Mouse (Mus musculus): ENCODE data around the gene Pphln1. TPM values are rescaled to one million over a fixed set of nuclear protein-coding genes. Genes with fewer than 3 reads are reported as not detected.

Gene Pphln1
- total RNA-seq, 2 experiments from 2014 or later, result 41.6 to 42.4 TPM

DNA sequence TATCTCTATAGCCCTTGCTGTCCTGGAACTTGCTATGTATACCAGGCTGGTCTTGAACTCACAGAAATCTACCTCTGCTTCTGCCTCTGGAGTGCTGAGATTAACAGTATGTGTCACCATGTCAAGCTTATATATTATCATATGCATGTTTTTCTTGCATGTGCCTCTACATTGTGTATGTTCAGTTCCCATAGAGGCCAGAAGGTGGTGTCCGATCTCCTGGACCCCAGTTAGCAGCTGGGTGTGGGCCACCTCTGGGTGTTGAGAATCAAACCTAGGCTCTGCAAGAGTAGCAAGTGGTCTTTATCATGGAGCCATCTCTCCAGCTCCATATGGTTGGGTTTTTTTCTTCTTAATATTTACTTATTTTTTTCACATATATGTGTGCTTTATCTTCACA lies 24.4 kb downstream of the Pphln1 start:
- no peak for DNase-seq (ENCODE audit: extremely low spot score in 1 of 2, low spot score in 1 of 2)

DNA sequence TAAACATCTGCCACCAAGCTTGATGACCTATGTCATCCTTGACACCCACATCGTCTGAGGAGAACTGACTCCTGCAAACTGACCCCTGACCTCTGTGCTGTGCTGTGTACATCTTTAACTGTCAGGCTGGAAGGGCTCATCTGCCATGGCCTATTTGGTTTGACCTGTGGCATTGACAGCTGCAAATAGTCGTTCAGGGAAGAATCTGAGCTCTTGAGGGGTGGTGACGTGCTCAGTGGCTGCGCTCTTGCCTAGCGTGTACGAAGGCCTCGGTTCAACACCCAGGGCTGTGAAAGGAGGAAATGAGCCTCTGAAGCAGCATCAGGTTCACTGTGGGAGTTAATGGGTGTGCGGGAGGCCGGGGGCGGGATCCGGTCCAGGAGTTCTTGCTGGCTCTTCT lies 35.7 kb downstream of the Pphln1 start:
- no peak for DNase-seq (ENCODE audit: extremely low spot score in 1 of 2, low spot score in 1 of 2)

DNA sequence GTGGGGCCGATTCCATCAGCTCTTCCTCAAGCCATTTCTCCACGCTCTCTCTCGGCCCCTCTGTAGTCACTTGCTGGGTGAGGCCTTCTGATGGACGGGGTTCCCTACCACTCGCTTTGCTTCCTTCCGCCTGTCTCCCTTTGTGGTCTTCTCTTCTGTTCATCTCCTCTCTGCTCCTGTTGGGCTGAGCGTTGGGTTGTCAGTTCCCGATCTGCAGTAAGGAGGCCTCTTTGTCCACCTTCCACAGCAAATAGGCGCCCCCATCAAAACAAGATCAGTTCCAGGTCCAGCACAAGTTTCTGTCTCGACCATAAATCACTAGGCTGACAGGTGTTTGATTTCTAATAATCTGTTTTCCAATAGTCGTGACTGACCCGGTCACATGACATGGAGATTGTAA lies 37.8 kb downstream of the Pphln1 start:
- no peak for DNase-seq (ENCODE audit: extremely low spot score in 1 of 2, low spot score in 1 of 2)

DNA sequence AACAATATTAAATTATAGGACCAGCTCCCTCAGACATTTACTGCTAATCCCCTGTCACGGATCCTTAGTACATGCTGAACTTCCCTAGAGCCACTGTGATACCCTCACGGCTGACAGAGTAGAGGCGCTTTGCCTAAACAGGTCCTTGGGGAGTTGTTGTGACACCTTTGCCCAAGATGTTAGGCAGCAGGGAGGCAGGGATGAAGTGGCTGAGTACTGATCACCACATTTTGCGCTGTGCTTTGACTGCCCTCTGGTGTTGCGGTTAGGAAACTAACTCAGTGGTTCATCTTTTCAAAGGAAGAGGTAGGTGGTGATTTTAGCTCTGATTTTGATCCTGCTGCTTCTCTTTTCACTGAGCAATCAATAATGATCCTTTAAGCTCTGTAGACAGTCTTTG lies 40.5 kb downstream of the Pphln1 start:
- DNase-seq (ENCODE audit: extremely low spot score in 1 of 2, low spot score in 1 of 2), result peak; percentile 16 to 70

DNA sequence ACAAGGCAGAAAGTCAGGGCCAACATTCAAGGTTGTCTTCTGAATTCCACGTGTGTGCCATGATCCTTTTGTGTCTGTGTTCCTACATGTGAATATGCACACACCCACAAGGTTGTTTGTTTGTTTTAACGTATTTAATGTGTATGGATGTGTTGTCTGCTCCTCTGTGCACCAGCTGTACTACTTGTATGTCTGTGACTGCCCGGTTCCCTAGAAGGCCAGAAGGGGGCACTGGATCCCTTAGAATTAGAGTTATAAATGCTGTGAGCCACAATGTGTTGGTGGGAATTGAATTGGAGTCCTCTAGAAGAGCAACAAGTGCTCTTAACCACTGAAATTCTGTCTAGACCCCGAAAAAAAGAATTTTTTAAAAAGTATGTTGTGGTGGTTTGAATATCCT lies 44.1 kb downstream of the Pphln1 start:
- DNase-seq (ENCODE audit: extremely low spot score in 1 of 2, low spot score in 1 of 2), result no peak

DNA sequence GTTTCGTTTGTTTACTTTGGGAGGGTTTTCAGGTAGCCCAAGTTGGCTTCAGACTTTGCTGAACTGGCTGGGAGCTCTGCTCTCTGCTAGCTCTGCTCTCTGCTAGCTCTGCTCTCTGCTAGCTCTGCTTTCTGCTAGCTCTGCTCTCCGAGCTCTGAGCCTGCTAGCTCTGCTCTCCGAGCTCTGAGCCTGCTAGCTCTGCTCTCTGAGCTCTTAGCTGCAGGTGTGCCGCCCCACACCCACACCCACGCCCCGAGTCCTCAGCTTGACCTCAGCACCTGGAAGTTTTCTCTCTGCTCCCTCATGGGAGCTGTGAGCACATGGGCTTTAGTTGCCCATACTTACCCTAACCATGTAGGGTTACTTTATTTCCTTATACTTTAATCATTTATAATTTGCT lies 45.5 kb downstream of the Pphln1 start:
- DNase-seq (ENCODE audit: extremely low spot score in 1 of 2, low spot score in 1 of 2), result no peak

DNA sequence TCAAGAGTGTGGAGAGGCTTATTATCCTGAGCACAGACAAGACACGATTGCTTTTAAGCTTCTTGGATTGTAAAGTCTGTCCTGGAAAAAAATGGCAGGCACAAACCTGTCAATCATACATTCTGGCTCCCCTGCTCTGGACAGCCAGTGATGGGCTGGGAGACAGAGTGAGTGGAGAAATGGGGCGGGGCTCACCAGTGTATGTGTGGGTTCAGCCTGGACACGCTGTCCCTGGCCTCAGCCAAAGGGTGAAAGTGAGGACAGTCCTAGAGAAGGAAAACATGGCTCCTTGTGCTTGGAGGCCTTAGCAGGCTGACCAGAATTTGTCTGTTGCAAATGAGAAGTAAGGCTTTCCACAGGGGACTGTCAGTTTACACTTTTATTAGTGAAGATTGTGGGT lies 50.7 kb downstream of the Pphln1 start:
- no peak for DNase-seq (ENCODE audit: extremely low spot score in 1 of 2, low spot score in 1 of 2)

DNA sequence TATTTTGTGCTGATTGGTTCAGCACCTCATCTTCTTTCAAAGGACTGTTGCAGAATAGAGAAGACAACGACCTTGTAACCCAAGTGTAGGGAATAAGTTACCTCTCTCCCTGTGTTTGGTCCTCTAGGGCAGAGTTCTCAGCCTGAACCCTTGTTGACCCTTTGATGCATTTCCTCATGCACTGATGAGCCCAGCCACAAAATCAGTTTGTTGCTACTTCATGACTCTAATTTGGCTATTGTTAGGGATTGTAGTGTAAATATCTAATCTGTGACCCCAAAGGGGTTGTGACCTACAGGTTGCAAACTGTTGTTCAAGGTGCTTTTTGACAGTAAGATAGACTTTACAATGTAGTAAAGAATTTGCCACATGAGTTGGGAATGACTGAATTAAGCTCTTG lies 55.1 kb downstream of the Pphln1 start:
- DNase-seq (ENCODE audit: extremely low spot score in 1 of 2, low spot score in 1 of 2), result no peak

DNA sequence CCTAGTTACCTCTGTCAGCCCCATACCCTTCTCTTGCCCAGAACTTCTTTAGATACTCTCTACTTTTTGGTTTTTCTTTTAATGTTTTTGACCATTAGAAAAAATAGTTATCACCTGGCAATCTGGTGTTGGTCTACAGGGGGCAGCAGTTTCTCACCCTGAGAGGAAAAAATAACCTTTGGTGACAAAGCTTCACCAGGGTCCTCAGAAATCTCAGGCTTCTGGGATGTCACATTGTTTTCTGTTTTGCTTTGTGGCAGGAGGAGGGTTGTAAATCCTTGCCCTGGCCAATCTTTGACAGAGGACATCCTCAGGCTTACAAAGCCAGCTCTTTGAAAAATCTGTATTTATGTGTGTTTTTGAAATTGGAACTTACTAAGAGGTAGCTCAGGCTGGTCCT lies 57.9 kb downstream of the Pphln1 start:
- no peak for DNase-seq (ENCODE audit: extremely low spot score in 1 of 2, low spot score in 1 of 2)

DNA sequence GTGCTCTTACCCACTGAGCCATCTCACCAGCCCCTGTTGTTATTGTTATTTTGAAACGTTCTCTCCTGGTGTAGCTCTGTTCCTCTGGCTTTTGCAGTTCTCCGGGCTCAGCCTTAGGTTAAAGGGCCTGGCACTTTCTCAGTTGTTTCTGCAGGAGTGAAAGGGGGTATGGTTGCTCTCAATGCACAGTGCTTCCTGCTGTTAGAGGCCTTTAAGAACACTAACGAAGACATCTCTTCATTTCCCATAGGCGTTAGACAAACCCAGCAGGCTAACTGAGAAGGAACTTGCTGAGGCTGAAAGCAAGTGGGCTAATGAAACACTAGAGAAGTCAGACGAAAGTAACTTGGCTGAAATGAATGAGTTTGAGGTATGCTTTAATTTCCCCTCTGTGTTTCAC lies 61.3 kb downstream of the Pphln1 start:
- DNase-seq (ENCODE audit: extremely low spot score in 1 of 2, low spot score in 1 of 2), result no peak

DNA sequence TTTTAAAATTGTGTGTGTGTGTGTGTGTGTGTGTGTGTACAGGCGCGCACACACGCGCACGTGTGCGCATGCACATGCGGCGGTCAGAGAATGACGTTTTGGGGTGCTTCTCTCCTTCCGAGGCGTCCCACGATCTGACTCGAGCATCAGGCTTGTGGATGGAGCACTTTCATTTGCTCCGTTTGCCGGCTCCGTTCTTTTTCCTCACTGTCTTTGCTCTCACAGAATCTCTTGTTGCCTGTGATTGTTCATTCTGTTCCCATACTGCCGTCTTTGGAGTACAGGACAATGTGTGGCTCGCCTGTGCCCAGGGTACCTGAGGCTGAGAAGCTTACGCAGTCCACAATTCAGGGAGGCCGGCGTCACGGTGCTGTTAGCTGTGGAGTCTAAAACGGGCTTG lies 62.9 kb downstream of the Pphln1 start:
- DNase-seq (ENCODE audit: extremely low spot score in 1 of 2, low spot score in 1 of 2), result no peak

DNA sequence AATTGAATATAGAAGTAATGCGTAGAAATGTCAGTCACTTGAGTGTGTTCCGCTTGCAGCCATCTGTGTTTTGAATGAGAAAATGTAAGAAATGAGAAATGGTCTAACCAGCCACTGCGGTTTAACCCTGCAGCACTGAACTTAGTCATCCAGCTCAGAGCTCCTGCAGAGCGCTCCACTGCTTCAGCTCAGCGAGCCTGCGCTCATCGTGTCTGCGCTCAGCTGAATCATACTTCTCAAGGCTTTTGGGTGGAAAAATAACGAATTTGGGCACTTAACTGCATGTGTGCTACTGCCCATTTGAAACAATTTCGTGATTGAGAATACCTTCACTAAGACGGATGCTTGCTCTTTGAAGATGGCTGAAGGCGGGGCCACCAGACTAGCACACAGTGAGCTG lies 73.5 kb downstream of the Pphln1 start:
- no peak for DNase-seq (ENCODE audit: extremely low spot score in 1 of 2, low spot score in 1 of 2)

DNA sequence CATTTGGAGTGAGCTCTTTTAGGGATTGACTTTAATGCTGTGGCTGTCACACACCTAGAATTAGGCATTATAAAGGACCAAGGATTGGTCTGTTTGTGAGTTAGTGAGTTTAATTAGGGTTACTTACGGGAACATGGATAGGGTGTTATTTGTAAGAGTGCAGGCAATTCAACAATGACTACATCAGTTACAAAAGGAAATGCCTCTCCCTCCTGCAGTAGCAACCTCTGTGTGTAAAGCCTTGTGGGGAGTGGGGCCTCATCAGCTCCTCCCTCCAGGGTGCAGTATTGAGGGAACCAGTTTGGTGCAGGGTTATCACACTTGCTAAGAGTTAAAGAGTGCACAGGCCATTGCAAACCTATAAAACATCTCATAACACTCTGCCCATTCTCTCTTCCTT lies 73.9 kb downstream of the Pphln1 start:
- DNase-seq (ENCODE audit: extremely low spot score in 1 of 2, low spot score in 1 of 2), result no peak

DNA sequence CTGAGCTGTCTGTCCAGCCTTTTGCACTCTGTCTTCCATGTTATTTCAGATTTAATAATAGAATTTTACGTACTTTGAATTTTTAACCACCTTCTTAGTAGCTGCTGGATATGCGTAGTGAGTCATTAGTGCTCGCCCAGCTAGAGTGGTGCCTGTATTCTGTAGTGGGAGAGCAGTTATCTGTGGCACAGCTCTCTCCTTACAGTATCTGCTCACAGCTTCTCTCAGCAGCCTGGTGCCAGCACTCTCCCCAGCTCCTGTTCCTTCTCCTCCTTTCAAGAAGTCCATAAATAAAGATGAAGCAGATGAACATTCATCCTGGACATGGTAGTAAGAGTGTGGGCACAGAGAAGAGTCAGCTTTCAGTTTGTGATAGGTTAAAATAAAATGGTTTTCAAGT lies 76.1 kb downstream of the Pphln1 start:
- no peak for DNase-seq (ENCODE audit: extremely low spot score in 1 of 2, low spot score in 1 of 2)

DNA sequence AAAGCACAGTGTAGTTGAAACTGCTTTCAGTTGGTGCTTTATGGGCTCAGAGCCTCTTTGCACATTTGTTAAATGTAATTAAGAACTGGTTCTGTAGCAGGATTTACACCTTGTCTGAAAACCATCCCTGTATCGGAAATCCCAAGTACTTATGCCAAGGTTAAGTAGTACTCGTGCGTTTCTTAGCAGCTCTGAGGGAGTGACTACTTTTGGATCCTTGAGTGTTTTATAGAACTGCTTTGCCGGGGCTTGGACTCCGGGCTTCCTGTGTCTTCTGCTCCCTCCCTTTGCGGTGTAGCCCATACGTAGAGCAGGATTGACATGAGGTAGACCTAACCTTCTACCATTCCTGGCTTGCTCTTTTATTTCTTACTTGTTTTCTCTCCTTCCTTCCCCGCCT lies 77.5 kb downstream of the Pphln1 start:
- DNase-seq (ENCODE audit: extremely low spot score in 1 of 2, low spot score in 1 of 2), result no peak

DNA sequence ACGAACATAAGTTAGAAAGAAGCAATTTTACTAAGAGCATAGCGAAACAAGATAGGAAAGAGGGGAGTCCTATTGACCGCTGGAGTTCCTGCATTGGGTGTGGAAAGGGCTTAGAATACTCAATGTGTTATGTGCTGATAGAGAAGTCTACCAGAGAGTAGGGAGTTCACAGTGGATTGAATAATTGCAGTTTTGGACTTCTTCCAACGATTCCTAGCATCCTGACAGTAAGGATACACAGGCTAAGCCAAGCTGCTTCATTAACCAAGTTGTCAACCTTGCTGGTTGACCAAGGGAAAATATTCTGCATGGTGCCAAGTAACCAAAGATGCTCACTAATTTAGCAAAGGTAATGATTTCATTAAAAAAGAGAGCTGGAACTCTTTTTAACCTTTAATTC lies 79.6 kb downstream of the Pphln1 start:
- DNase-seq (ENCODE audit: extremely low spot score in 1 of 2, low spot score in 1 of 2), result no peak

DNA sequence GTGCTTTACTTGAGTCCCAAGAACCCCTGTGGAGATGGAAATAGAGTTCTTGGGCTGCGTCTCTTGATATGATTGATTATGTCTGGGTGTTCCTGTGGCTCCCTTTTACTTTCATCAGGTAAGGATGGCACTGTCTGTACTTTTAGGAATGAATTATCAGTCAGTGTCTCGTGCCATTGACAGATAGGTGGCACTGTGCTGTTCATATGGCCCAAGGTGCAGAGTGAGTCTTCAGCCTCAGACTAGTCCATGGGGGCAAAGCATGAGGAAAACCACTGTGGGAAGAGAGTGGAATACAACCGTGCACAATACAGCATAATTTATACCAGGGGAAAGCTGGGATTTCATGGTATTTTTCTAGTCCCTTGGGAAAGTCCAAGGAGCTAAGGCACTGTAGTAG lies 80.5 kb downstream of the Pphln1 start:
- DNase-seq (ENCODE audit: extremely low spot score in 1 of 2, low spot score in 1 of 2), result no peak

DNA sequence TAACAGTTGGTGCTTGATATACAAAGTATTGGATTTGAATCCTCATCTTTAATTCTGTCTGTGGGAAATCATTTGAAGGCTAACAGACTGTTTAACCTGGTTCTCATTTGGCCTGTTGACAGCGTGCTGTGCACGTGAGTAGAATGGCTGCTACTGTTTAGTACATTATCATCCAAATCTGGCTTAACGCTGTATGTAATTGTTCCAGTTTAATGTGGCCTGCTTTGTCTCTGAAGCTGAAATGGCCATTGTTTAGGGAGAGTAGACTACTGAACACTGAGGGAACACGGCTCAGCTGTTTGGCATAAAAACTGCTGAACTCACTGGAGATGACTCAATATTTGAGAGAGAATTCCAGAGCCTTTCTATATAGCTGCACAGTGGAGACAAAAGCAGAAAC lies 81.3 kb downstream of the Pphln1 start:
- DNase-seq (ENCODE audit: extremely low spot score in 1 of 2, low spot score in 1 of 2), result no peak

DNA sequence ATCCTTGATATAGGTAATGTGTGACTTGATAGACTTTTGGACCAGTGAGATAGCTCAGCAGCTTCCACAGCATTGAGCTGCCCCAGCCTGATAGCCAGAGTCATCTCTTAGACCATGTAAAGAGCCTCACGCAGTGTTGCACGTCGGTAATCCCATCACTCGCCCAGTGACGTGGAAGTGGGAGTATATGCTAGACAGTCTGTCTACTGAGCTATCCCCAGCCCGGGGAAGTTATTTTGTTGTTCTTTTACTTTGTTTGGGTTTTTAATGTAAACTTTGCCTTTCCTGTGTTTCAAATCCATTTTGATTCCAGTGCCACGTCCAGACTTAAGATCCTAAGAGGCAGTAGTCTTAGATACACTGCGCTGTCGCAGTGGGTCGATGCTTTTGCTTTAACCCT lies 83.0 kb downstream of the Pphln1 start:
- no peak for DNase-seq (ENCODE audit: extremely low spot score in 1 of 2, low spot score in 1 of 2)

DNA sequence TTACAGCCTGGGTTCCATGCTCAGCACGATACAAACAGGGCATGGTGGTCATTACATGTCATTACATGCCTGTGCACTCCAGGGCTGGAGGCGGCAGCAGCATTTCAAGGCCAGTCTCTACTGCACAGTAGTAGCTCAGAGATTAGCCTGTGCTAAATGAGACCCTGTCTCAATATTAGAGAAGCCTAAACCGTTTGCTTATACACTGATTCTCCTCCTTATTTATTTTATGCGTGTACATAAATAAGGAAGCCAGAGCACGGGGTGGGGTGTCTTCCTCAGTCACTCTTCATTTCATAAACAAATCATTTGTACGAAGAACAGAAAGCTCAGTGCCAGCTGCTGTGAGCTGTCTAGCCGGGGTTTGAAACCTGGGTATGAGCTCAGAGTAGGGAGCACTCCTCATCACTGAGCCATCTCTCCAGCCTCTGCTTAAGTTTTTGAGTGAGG lies 86.1 kb downstream of the Pphln1 start:
- no peak for DNase-seq (ENCODE audit: extremely low spot score in 1 of 2, low spot score in 1 of 2)

DNA sequence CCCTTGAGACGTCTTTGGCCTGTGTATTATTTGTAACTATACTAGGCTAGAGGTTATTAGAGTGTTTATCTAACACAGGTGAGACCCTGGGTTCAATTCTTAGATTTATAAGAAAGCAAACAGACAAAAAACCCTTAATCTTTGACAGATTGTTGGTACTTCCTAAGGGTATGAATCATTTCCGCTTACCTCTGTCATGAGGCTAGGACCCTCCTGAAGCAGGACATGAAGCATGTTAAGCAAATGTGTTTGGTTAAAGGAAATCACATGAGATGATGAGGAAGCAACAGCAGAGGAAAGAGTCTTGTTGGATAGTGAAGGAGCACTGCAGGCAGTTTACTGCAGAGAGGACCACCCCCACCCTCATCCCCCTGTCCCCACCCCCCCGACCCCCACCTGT lies 87.1 kb downstream of the Pphln1 start:
- no peak for DNase-seq (ENCODE audit: extremely low spot score in 1 of 2, low spot score in 1 of 2)

DNA sequence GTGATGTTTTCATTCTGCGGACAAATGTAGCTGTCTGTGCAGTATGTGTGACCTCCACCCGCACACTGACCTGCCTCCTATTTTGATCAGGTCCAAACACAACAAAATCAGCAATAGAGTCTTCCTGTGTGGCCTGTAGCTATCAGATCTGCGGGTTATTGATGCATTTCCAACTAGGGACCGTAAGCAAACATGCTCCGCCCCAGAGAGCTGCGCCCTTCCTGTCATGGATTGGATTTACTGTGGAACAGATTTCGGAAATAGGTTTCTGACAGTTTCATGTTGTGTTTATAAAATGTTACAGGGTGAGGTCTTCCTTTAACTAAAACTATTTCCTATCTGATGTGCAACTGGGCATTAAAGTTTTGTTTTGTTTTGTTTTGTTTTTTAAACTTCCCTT lies 87.9 kb downstream of the Pphln1 start:
- DNase-seq (ENCODE audit: extremely low spot score in 1 of 2, low spot score in 1 of 2), result no peak

DNA sequence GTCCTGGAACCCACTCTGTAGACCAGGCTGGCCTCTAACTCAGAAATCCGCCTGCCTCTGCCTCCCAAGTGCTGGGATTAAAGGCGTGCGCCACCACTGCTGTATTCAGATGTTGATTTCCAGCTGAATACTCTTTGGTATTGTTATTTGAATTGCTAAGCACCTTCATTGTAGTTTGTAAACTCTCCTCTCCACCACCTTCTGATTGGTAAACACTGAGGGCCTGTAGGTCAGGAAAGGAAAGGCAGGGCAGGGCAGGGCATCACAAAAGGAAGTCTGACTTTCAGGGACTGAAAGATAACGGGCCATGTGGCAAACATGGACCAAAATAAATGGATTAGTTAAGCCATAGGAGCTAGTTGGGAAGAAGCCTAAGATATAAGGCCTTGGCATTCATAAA lies 91.4 kb downstream of the Pphln1 start:
- no peak for DNase-seq (ENCODE audit: extremely low spot score in 1 of 2, low spot score in 1 of 2)

DNA sequence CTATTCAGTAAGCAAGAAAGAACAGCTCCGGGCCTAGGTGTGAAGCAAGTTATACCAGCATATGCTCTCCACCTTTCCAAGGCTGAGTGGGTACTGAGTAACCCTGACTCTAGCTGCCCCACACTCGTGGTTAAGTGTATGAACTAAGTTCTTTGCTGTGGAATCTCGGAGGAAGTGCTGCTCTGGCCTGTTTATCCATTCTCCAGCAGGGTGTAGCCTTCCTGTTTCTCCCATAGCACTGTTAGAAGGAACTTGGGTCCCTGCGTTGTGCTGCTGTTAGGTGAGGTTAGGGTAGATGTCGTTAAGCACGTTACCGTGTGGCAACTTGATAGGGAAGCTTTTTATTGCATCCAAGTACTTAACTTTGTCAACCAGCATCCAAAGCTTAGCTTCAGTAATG lies 96.5 kb downstream of the Pphln1 start:
- DNase-seq (ENCODE audit: extremely low spot score in 1 of 2, low spot score in 1 of 2), result no peak

Data from layer of hippocampus, postnatal 25 days (tissue).